Mouse (Mus musculus): Measurements from ENCODE around the gene Sik3.

GRCm38 (mm10) chr9:46041186-46041585, 28.6 kb downstream of the Sik3 start:
- no peak for TF ChIP-seq CTCF (IDR thresholded peaks at IDR 0.05; ENCODE audit: extremely low read depth, insufficient read depth, low read length)
- TF ChIP-seq POLR2A (IDR thresholded peaks at IDR 0.05; ENCODE audit: extremely low read depth, insufficient read depth, low read length): no peak

All from cortical plate, adult 2 months (tissue).